Mouse (Mus musculus) adrenal gland, postnatal 36 days (tissue): ENCODE measurements around the gene Antxrl. TPM values are rescaled to one million over a fixed set of nuclear protein-coding genes. Genes with fewer than 3 reads are reported as not detected.

Experiments
- DNase-seq, 2 experiments: peaks; one replicate each; pipeline ENCODE4 v3.0.0; 2021; ENCODE audit warnings: mixed read lengths in 1 of 2
- long read RNA-seq, 2 experiments: library from polyadenylated mRNA; stranded (forward); transcript quantifications; one replicate each; pipeline ENCODE4 v2.0.0; 2021; ENCODE audit warnings: borderline sequencing depth in 2 of 2
- total RNA-seq, 2 experiments: library from RNA; stranded (reverse); gene quantifications; 2 replicates each; pipeline ENCODE4 v1.2.3; 2021

The Antxrl gene
- not detected for total RNA-seq
- long read RNA-seq, experiment 1, result 0 reads
- long read RNA-seq, experiment 2, result 0 reads

DNA sequence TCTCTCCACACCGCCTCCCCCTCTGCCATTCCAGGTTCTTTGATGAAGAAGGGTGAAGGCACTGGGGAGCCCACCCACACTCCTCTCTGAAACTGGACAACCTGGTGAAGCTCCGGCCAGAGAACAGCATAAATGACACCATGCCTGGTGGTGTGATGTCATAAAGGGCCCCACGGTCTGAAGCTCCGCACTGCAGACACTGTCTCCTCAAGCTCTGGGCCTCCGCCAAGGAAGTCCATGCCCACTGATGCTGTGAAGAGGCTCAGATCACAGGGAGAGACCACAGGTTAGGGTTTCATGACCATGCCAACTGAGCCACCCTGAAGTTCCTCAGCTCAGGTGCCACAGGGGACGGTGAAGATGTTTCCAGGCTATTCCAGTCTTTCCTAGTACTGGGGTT lies at the start of gene Antxrl:
Gene Antxrl (plus strand): TSS at position 192 of the 400 bp plus-strand sequence.
- DNase-seq, result no peak

DNA sequence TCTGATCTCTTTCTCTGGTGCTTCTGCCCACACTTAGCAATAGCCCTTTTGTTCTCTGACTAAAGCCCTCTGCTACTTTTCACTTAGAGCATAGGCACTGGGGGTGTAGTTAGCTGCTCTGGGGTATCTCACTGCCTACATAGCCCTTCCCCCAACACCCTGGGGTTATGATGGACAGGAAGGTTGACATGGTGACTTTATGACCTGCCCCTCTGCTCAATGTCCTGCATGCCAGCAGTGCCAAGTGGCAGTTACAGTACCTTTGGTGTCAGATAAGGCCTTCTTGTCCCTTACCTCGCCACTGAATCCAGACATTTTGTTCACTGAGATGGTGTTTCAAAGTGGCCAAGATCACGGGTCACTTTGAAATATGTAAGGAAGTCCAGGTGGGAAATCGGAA lies 37.4 kb upstream of the Antxrl start, which contains the start of gene Gm30083:
Gene Gm30083 (minus strand): TSS at position 120 of the 400 bp plus-strand sequence.
- no peak for DNase-seq

DNA sequence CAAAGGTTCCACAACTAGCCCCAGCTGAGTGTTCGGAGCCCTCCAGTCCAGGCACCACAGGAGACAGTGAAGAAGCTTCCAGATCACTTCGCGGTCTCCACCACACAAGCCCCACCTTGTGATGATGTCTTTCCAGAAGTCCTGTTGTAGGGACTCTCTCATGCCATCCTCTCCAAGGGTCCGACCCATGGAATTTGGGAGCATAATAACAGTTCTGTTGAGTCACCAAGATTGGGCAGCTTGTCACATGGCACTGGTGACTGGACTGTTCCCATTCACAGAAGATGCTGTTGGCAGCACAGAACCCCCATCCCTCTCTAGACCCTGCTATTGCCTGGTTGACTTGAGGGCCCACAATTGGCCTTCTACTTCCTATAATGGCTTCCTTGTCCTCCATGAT lies 36.1 kb upstream of the Antxrl start, which contains the start of gene Gm5460:
Gene Gm5460 (plus strand): TSS at position 378 of the 400 bp plus-strand sequence.
- DNase-seq, result no peak

DNA sequence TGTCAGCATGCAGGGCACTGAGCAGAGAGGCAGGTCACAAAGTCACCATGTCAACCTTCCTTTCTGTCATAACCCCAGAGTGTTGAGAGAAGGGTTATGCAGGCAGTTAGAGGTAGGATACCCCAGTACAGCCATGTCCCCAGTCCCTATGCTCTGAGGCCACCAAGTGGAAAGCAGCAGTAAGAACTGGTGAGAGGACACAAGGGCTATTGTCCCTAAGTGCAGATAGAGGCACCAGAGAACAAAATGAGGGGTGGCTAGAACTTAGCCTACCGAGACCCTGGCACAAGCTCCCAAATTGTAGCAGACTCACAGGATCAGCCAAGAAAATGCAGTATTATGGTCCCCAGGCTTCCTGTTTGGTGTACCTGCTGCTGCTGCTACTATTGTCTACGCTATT lies 35.6 kb upstream of the Antxrl start:
- no peak for DNase-seq

DNA sequence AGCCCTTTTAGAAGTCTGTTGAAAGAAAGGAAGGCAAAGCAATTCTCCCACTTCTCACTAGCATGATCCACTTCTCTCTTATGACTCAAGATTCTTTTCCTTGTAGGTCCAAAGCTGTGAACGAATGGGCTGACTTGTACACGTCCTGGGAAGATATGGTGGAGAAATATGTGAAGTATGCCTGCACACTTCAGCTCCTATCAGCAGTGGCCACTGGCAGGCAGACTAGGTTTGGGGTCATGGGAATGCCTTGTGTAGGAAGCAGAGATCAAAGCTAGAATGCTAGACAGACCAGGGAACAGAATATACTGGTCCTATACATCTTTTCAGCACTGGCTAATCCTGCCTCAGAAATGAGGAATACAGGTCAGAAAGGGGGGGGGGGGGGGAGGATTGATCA lies 25.8 kb upstream of the Antxrl start:
- DNase-seq, result no peak

DNA sequence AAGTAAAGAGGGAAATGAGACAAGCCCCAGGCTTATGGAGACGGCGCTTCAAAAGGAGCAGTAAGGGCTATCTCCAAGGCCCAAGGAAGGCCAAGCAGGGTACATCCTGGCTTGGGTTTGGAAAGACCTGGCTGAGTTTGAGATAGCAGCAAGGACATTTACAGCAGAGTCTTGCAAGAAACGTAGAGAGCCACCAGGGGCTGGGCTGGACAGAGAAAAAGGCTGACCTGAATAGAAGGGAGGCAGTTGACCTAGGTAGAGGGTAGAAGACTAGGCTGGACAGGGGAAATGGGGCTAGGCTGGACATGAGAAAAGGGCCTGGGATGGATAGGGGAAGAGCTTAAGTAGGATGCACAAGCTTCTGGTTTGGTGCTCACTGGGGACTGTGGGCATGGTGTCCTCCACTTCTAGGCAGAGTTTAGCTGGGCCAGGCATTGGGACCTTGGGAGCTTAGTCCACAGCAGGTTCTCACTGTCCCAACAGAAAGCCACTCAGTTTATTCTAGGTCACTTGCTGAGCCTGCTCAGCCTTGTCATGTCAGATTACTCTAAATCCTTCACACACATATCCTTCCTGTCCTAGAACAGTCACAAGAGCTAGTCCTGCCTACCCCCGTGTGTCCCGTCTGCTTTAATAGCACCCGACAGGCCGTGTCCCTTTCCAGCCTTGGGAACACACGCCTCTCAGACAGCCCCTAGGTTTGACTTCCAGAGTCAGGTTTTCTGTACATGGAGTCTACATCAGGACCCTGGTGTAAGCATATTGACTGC lies 18.5 kb upstream of the Antxrl start:
- peak; percentile 23 to 41 for DNase-seq

DNA sequence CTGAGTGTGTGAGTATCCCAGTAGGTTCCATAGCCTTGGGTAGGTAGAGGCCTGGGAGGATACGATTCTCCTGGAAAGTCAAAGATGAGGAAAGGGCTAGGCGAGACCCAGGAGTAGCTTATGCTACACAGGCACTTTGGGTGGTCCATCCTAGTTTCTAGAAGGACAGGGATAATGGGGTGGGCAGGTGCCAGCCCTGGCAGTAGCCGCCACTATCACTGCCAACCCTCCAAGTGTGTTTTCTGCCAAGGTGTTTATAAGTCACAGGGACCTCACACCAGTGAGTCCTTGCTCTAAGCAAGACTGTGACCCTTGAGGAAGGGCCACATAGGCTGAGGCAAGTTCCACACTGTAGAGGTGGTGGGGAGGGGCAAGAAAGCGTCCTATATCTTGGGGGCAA lies 11.3 kb upstream of the Antxrl start:
- DNase-seq, result peak in 1 of 2 experiments; percentile 6

DNA sequence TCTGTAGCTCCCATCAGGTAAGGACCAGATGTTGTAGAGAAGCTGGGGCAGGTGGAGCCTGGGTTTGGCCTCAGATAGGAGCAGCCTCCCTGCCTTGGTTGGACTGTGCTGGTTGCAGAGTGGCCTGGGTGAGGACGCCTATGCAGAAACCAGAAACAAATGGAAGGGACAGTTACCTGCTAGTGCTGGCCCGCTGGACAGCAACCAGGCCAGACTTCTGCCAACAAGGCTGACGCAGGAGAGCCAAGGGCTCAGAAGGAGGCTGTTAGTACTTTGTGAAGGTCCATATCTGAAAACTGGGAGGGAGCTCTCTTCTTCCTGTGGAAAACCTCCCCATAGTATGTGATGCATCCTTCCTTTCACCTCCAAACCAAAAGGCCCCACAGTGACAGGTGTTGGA lies 9.2 kb upstream of the Antxrl start:
- DNase-seq, result no peak

DNA sequence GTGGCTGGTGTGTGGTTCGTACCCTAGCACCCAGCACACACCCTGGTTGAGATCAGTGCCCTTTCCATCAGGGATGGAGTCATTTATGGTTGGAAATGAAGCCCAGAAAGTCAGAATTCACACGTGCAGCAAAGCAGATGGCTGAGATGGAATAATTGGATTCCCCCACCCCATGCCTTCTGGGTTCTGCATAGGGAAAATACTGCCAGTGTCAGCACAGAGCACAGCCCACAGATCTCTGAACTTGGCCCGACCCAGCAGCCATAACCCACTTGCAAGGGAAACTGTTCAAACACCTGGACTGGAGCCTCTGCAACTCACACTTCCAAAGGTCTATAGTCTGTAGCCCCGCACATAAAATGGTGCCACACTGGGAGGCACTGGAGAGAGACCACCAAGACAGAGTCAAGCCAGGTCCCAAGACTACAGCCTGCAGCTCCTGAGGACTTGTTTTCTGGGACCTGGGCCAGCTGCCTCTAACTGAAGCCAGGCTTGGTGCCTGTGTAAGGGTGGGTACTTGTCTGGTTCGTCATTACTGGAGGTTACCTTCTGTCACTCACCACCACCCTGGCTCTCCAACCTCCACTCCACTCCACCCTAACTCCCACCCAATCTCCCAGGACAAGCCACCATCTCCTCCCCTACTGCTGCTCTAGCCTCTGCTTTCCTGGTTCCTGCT lies 2.3 kb upstream of the Antxrl start:
- no peak for DNase-seq

DNA sequence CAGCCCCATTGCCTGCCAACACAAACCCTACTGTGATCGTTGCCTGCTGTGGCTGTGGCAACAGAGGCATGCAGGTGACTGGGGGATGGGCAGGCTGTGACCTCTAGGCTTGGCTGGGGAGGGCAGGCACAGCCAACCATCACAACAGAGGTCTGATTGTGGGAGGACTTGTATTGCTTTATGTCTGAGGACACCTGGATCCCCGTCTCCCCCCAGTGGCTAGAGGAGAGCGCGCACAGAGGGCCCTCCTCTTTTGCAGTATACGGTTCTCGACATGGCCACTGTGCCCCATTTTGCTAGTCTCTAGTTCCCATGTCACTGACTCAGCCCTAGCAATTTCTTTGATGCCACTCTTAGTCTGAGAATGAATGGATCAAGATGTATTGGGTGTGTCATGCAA lies 19.2 kb downstream of the Antxrl start:
- peak in 1 of 2 experiments; percentile 4 for DNase-seq

DNA sequence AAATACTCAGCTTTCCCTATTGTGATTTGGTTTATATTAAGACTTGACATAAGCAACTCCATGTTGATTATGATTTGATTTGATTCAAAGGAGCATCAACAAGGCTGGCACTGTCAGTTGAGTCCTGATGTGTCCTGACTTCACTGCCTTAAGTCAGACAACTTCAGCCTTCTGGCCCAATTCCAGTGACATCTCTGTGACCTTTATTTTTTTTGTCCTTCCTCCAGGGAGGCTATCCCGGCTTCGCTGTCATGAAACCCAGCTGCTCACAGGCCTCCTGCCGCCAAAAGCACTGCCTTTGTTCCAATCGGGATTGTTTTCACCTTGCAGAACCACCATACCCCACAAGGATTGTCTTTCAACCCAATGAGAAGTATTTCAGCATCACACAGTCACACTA lies 22.8 kb downstream of the Antxrl start:
- peak in 1 of 2 experiments; percentile 10 for DNase-seq

DNA sequence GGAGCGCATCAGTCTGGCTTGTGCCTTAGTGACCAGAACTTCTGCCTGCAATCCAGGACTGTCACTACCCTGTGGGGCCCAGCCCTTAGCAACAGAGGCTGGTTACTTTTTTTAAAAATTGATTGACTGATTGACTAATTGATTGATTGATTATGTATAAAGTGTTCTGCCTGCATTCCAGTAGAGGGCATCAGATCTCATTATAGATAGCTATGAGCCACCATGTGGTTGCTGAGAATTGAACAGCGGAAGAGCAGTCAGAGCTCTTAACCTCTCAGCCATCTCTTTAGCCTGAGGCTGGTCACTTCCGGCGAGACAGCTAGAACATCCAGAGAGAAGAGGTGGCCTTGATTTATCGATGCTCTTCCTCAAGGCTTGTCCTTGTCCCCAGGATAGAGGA lies 24.7 kb downstream of the Antxrl start:
- no peak for DNase-seq

DNA sequence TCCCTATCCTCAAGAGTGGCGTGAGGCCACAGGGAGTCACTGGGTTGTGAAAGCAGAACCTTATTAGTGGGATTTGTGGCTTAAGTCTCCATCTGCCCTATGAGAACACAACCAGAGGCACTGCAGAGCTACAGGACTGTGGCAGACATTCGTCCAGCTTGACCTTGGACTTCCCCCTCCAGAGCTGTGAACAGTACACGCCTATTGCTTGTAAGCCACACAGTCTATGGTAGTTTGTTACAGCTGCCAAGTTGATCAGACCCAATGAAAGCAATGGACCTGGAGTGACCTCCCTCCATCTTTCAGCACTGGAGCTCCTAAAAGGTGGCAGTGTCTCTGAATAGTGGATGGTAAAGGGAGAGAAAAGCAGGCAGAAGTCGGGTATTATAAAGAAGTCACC lies 25.8 kb downstream of the Antxrl start:
- DNase-seq, result no peak

DNA sequence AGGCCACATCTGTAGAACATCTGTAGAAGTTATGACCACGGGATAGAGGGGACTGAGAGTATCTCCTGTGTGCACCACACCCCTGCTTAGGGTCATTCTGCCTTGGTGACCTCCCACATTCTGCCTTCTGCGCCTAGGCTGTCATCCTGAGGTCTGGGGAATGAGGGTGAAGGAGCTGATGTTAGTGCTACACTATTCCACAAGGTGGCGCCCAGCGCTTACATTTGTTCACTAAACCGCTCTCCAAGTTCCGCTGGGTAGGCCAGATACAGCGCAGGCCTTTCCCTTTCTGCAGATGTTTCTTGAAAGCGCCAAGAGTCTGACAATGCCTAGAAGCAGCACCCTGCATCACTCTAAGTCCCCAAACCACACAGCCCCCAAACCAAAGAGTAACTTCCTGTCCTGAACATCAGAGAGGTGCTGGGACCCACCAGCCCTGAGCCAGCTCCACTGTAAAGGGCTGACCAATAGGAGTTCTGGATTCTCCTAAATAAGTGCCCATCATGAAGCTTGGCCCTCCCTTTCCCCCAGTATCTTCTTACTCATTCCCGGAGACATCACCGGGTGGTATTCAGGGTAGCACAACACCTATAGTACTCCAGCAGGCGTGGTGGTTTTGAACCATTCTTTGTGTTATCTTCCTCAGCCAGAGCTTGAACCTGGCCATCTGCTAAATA lies 28.0 kb downstream of the Antxrl start:
- DNase-seq, result peak; percentile 70 to 78

DNA sequence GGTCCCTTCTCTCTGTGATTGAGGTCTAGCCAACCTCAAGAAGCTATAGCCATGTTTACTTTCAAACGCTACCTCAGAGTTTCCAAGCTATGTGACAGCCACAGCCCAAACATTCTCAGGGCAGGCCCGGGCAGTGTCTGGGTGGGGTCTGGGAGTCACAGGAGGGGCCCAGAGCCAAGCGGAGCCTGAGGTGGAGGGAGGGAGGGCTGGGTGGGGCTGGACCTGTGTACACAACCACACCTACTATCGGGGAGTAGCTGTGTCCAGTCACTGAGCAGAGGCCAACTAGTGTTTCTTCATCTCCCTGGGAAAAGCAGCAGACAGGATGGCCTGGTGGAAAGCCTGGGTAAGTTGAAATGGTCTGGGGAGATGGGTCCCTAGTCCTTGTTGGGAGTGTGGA lies 33.2 kb downstream of the Antxrl start, which contains the start of gene Anxa8:
Gene Anxa8 (plus strand): TSS at position 251 of the 400 bp plus-strand sequence.
- DNase-seq, result no peak

DNA sequence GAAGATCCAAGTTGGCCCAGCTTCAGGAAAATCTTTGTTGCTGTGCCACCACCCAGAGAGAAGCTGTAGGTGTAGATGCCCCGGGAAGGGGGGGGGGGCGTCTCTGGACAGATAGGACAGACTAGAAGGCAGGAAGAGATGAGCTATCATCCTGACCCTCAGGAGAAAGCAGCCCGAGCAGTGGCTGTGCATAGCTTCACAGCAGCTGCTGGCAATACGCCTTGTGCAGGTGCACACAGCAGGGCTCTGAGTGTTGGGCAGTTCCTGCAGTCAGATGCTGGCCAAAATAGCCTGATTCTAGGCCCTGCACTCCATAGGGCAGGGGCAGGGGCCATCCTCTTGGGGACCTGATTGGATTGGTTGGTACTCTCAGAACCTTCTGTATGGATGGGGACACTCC lies 34.3 kb downstream of the Antxrl start:
- DNase-seq, result no peak

DNA sequence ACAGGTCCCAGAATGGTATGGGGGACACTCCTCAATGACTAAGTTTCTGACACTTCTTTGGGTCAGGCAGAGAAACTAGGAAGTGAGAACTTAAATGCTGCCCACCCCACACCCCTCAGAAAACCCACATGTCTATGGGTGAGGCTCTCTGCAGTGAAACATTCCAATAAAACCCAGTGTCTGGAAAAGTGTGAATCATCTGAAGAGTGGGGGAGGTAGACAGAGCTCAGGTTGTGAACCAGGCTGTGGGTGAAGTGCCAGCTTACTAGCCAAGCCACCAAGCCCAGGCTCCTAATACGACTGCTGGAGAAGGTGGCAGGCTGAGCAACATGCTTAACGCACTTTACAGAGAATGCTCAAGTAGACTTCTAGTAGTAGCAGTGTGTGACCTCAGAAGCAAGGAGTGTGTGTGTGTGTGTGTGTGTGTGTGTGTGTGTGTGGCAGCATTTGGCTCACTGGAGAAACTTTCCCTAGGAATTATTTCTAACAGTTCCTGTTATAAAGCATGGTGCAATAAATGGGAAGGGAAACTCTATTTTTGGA lies 35.4 kb downstream of the Antxrl start:
- no peak for DNase-seq

DNA sequence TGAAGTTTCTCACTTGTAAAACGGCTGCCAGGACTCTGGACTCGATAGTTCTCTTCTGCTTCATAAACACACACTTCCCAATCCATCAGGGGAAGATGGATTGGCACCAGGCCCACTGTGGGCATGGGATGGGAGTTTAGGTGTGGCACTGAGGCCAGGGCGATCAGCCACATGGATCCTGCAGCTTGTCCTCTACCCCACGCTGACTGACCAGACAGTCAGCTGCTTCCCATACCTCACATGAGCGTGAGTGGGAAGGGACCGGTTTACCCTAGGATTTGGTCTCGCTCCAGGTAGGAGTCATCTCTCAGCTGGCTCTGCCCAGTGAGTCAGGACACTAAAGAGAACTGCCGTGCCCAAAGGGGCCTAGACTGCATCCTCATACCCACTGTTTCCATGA lies 37.3 kb downstream of the Antxrl start:
- no peak for DNase-seq

DNA sequence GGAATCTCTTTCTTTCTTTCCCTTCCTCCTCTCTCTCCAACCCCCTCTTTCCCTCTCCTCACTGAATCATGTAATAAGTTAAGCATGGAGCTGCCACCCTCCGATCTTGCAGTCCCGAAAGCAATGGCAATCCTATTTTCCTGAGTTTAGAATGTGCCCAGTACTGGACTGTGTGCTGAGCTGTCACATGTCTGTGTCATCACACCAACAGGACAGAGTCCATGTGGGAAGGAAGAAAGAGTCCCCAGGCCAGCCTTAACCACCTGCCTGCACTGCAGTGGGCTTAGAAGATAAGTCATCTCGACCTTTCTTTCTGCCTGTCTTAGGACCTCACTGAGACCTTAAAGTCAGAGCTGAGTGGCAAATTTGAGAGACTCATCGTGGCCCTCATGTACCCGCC lies 39.0 kb downstream of the Antxrl start:
- DNase-seq, result no peak

DNA sequence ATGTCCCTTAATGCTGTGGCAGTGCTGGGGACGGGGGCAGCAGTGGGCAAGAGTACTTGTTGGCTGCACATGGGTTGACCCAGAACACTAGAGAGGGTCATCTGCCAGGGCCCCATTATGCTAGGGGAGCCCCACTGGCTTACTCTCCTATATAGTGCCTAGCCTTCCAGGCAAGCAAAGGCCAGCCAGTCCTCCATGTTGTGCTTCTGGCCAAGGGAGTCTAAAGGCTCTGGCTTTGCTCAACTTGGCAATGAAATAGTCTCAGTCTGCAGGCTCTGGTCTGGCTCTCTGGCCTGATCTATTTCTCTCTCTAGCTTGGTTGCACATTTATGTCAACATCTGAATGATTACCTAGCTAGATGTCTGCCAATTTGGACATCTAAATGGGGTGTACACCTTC lies 40.3 kb downstream of the Antxrl start:
- DNase-seq, result no peak

DNA sequence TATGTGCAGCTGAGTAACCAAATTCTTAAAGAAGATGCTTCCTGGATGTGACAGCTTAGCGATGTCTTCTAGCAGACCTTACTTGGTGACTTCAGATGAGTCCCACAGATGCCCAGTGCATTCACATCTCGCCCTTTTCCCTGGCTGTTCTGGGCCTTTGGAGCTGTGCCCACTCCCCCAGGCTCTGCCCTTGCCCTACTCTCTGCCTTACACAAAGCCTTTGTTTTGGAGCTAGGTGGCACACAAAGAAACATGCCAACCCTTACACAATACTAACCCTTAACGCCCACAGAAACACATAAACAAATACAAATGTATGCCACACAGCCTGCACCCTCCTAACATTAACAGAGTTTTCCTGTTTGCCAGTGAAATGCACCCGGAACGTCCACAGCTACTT lies 43.7 kb downstream of the Antxrl start:
- no peak for DNase-seq

DNA sequence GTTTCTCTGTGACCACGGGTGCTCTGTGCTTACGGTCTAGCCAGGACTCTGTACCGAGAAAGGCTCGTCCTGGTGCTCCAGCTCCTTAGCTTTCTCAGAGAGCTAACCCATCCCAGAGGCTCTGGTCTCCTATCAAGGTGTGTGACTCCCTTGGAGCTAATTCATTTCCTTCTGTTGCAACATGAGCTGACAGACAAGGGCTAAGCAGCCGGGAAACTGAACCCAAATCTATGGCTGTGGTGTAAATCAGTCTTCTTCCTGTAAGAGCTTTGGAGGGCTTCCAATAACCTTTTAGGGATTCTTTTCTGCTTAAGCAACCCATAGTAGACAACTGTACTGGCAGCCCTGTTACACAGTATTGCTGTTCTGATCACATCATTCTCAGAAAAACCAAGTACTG lies 50.1 kb downstream of the Antxrl start, which contains the start of gene A630023A22Rik:
Gene A630023A22Rik (minus strand): TSS at position 154 of the 400 bp plus-strand sequence.
- DNase-seq, result no peak
